In the genomic region with DNA sequence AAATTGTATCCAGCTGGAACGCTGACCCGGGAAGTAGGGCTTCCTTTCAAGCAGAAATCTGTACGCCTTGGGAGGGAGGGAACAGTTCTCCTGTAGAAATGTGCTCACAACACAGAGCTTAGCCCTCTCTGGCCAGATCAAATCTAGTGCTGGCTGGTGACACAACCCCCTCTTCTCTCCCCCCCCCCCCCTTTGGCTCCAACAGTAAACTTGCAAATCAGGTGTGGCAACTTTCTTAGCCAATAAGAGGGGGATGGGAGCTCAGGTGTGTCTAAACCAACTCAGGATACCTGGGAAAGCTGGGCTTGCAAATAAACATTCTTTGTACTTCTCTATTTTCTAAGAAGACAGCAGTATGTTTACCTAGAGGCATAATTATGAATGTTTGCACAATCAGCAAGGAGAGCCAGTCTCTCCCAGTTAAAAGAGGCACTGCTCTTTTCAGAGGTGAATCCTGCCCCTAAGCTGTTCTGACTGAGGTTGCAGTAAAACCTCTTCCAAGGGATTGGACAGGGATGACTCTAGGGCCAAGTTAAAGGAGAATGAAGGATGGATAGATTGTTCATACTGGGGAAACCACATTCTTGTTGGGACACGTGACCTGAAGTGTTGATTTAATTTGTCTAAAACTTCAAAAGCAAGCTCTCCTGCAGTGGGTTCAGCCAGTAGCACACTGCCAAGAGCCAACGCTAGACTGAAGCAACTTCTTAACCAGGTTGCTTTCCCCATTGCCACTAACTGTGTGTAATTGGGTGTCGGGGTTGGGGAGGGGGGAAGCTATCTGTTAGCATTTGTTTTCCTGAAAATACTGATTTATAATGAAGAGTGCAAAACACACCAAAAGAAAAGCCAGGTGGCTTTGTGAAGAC, we compare ENCODE assay signal across 13 mouse cellular contexts. TPM values are rescaled to one million over a fixed set of nuclear protein-coding genes. Genes with fewer than 3 reads are reported as not detected.
DNase-seq lines count a peak whose midpoint lies in the region; ATAC-seq lines count a peak whose summit lies in the region.
"Had no signal": no experiment of that assay in that cellular context is flagged by ENCODE, and none has a peak within 500 bp of the region (broad histone marks: within the 10 kb centered on the region; RNA-seq: fewer than 3 reads in every experiment).

TSS of gene Cldn8 (minus strand) at position 139 of the 869 bp plus-strand sequence.

- no peak within 1 kb of the TSS for H3K4me3 ChIP-seq in liver, embryonic 11.5 days (ENCODE audit: low read depth, low read length)

- H3K27ac ChIP-seq in liver, embryonic 11.5 days (ENCODE audit: low read depth, low read length): no peak within 1 kb of the TSS

- DNase-seq in embryo, embryonic 11 days: peak; percentile 14
- no peak for DNase-seq in embryo, embryonic 10 days (ENCODE audit: low spot score)
- DNase-seq in gonadal fat pad, adult 2 months (ENCODE audit: low read depth): peak; percentile 81
- peak; percentile 78 for DNase-seq in kidney, postnatal 14 days
- peak; percentile 75 for DNase-seq in lung, postnatal 36 days
- DNase-seq in layer of hippocampus, adult 8-10 months (ENCODE audit: low spot score in 2 of 2): no peak
- DNase-seq in liver, embryonic 11.5 days (ENCODE audit: low spot score): no peak
- DNase-seq in frontal cortex, adult 2 months (ENCODE audit: extremely low spot score in 1 of 2, low spot score in 1 of 2): no peak
- DNase-seq: thymus, postnatal 4 days had no signal

- no peaks in the 10 kb centered on the region for H3K36me3 ChIP-seq in liver, embryonic 11.5 days (ENCODE audit: control insufficient read depth, insufficient read depth, low read length)

- no peaks in the 10 kb centered on the region for H3K27me3 ChIP-seq in liver, embryonic 11.5 days (replicated peaks; ENCODE audit: control insufficient read depth, insufficient read depth, low read length)

- H3K4me2 ChIP-seq in liver, embryonic 11.5 days: no peak within 1 kb of the TSS

- no peak within 1 kb of the TSS for H3K9ac ChIP-seq in liver, embryonic 11.5 days (ENCODE audit: low read depth, low read length)

- WGBS in liver, embryonic 11.5 days: 60% methylated on average over 6 of the region's 6 CpGs

- no peaks in the 10 kb centered on the region for H3K4me1 ChIP-seq in liver, embryonic 11.5 days (replicated peaks; ENCODE audit: control insufficient read depth, insufficient read depth, low read length)

- no peaks in the 10 kb centered on the region for H3K9me3 ChIP-seq in liver, embryonic 11.5 days (ENCODE audit: control insufficient read depth, low read length)

- no peak for ATAC-seq in liver, embryonic 11.5 days (replicated peaks; ENCODE audit: low FRiP score)

RNA-seq across cellular contexts. Expression of gene Cldn8, which starts in this region (rescaled TPM):
- 40.6 and 42.3 TPM in 2 replicates for polyA plus RNA-seq in gonadal fat pad, adult 2 months (2012; rRNA removed)
- total RNA-seq in layer of hippocampus, adult 8-10 months (2022): not detected
- polyA plus RNA-seq in liver, embryonic 11.5 days (2014; fragmentation: Nextera tagmentation; extraction: Ambion mirVana): 0.25 and 0.30 TPM in 2 replicates
- polyA plus RNA-seq in frontal cortex, adult 2 months (2012; rRNA removed): 0.06 TPM in 1 of 2 replicates, not detected in the other
- total RNA-seq: gastrocnemius, postnatal 4 days; hematopoietic stem cell, adult 5-6 weeks; left cerebral cortex, adult 18-20 months had no signal
- polyA plus RNA-seq: neural tube, embryonic 14.5 days had no signal

Comparison
In these comparisons a context has a peak if more than half of its experiments do, and no peak if none do; other contexts are left out.
1. RNA of gene Cldn8 (polyA plus RNA-seq): 40.6 to 42.3 TPM in gonadal fat pad, adult 2 months; 0.25 to 0.30 TPM in liver, embryonic 11.5 days and 0.06 TPM in frontal cortex, adult 2 months; every median in the first group is over 10 times any median in the second.
2. DNase-seq: peak in embryo, embryonic 11 days (single experiment), gonadal fat pad, adult 2 months (single experiment), kidney, postnatal 14 days (single experiment) and lung, postnatal 36 days (single experiment); none in embryo, embryonic 10 days (single experiment), layer of hippocampus, adult 8-10 months (0 of 2), liver, embryonic 11.5 days (single experiment) and frontal cortex, adult 2 months (0 of 2).